Mouse (Mus musculus) C2C12 (cell line): ENCODE measurements around the gene Jdp2. TPM values are rescaled to one million over a fixed set of nuclear protein-coding genes. Genes with fewer than 3 reads are reported as not detected.

Experiments used
- H3K27me3 ChIP-seq: one replicate; pipeline ENCODE4 v1.6.1; 2011; ENCODE audit not compliant: control insufficient read depth, insufficient read depth, insufficient read length
- H3K36me3 ChIP-seq: one replicate; pipeline ENCODE4 v1.6.1; 2011; ENCODE audit not compliant: control insufficient read depth, insufficient read depth
- H3K4me3 ChIP-seq: one replicate; pipeline ENCODE4 v1.5.1; 2011; ENCODE audit warnings: mild to moderate bottlenecking, control low read depth; ENCODE audit not compliant: poor library complexity, insufficient read depth, severe bottlenecking
- H3K79me2 ChIP-seq: one replicate; pipeline ENCODE4 v1.6.1; 2011; ENCODE audit not compliant: control insufficient read depth, insufficient read depth
- H3K79me3 ChIP-seq: one replicate; pipeline ENCODE4 v1.6.1; 2011; ENCODE audit warnings: low read depth, control low read depth
- H3ac ChIP-seq: one replicate; pipeline ENCODE3; 2011; ENCODE audit warnings: low read depth; ENCODE audit not compliant: control insufficient read depth, insufficient read length
- CEBPB ChIP-seq: IDR thresholded peaks from one replicate; pipeline ENCODE4 v1.6.1; 2011; ENCODE audit warnings: low read depth, mild to moderate bottlenecking, control low read depth, moderate library complexity
- CTCF ChIP-seq: IDR thresholded peaks from one replicate; pipeline ENCODE4 v1.5.1; 2011; ENCODE audit not compliant: control insufficient read depth, insufficient read depth, insufficient read length
- FOSL1 ChIP-seq: IDR thresholded peaks from one replicate; pipeline ENCODE4 v1.8.0; 2011; ENCODE audit warnings: mild to moderate bottlenecking, low read length; ENCODE audit not compliant: poor library complexity, insufficient read depth, severe bottlenecking
- MAX ChIP-seq: IDR thresholded peaks from one replicate; pipeline ENCODE4 v1.6.1; 2011; ENCODE audit warnings: mild to moderate bottlenecking, control low read depth
- MYOD1 ChIP-seq: IDR thresholded peaks from one replicate; pipeline ENCODE4 v1.6.1; 2011; ENCODE audit warnings: low read depth; ENCODE audit not compliant: control insufficient read depth, insufficient read length
- MYOG ChIP-seq: IDR thresholded peaks from one replicate; pipeline ENCODE4 v1.6.1; 2011; ENCODE audit not compliant: control insufficient read depth, insufficient read length; ENCODE audit errors: extremely low read depth
- USF1 ChIP-seq: IDR thresholded peaks from one replicate; pipeline ENCODE4 v1.6.1; 2011; ENCODE audit warnings: low read depth, mild to moderate bottlenecking, control low read depth, moderate library complexity
- polyA plus RNA-seq: library from polyadenylated mRNA; unstranded; fragments of >200 nt; fragmentation: generic; extraction: Trizol; gene quantifications from one replicate; pipeline ENCODE4 v1.2.1, GENCODE M21; 2012; ENCODE audit warnings: missing spikeins

Jdp2 gene
- polyA plus RNA-seq, 1 experiment = 86.8 TPM

DNA sequence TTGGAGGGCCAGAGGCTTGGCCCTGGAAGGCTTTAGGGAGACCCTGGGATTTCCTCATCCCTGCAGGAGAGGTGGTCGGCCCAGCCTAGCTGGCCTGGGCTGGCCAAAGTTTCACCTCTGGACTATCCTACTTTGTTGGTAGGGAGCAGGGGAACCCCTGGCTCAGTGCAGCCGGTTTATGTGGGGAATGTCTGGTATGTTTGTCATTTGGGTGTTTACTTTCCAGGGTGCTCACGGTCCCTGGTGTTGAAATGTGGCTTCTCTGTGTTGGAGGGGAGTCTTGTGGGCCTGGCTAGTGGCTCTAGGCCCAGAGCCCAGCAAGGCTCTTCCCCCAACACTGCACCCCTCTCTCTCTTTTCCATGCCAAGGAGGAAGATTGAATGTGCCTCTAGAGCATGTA, 24.9 kb downstream of the Jdp2 start:
- Histone ChIP-seq H3K4me3 (no peak overlapping the region), H3K36me3 (peaks cover 93% of the 10 kb centered on the region), H3K27me3 (no peaks in the 10 kb centered on the region), H3ac (no peak overlapping the region), H3K79me3 (peaks cover 79% of the 10 kb centered on the region), H3K79me2 (peaks cover 100% of the 10 kb centered on the region)
- TF ChIP-seq MAX (no peak), USF1 (no peak), CEBPB (no peak), CTCF (no peak), FOSL1 (no peak), MYOD1 (no peak), MYOG (no peak)

DNA sequence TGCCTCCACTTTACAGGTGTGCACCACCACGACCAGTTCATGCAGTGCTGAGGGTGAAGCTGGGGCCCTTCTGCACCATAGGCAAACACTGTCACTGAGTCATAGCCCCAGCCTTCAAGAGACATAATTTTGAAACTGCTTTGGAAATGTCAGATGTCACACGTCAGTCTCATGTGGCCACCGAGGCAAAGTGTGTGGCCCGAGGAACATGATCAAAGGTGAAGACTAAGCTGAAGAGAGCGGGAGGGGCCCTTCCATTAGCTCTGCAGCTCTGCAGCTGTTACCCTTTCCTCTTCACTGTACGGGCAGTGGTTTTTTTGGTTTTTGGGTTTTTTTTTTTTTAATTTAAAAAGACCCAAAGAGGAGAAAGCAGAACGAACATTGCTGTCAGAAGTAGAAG, 25.8 kb downstream of the Jdp2 start:
- Histone ChIP-seq H3ac (no peak overlapping the region), H3K4me3 (no peak overlapping the region), H3K79me2 (peaks cover 99% of the 10 kb centered on the region), H3K27me3 (no peaks in the 10 kb centered on the region), H3K36me3 (peaks cover 85% of the 10 kb centered on the region), H3K79me3 (peaks cover 71% of the 10 kb centered on the region)
- TF ChIP-seq FOSL1 = no peak
- peak; percentile 20 for TF ChIP-seq MYOD1

GRCm38 (mm10) chr12:85625852-85626251, 27.0 kb downstream of the Jdp2 start:
- Histone ChIP-seq H3K4me3 (no peak overlapping the region), H3K36me3 (peaks cover 77% of the 10 kb centered on the region), H3K79me3 (peaks cover 61% of the 10 kb centered on the region), H3K27me3 (no peaks in the 10 kb centered on the region), H3ac (no peak overlapping the region), H3K79me2 (peaks cover 95% of the 10 kb centered on the region)
- TF ChIP-seq USF1 = no peak

DNA sequence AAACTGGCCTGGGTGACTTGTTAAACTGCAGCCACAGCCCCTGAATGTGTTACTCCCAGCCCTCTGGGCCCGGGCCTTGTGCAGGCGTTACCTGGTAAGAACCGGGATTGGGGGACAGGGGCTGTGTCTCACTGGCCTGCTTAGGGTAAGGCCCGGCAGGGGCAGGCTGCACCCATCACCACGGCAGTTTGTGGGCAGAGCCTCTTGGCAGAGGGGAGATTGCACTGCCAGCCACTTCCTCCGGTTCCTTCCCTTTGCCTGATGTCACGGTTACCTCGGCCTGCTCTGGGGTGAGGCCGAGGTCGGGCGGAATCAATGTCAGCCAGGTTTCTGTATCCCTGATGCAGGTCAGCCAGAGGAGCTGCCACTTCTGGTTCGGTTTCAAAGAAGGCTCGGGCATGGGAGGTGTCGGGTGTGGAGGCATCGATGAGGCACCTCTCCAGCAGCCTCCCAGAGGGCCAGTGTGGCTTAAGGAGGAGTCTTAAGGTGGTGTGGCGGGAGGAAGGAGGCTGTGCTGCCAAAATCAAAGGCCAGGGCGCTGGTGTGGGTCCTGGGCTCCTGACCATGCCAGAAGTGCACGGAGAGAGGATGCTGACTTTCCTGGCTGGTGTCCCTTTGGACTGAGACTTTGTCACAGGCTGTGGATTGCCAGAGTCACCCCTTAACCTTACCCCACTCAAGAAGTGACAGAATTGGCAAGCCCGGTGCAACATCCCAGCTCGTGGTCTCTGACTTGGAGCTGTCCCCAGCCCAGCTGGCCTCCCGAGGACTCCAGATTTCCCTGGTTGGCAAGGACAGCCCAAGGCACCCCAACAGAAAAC, 31.0 kb downstream of the Jdp2 start:
- no peak overlapping the region for H3ac ChIP-seq
- TF ChIP-seq MAX (no peak), CTCF (no peak), MYOD1 (no peak), FOSL1 (no peak)
- peaks cover 66% of the 10 kb centered on the region for H3K79me2 ChIP-seq
- peaks cover 27% of the 10 kb centered on the region for H3K79me3 ChIP-seq
- H3K4me3 ChIP-seq = no peak overlapping the region
- H3K27me3 ChIP-seq = no peaks in the 10 kb centered on the region
- H3K36me3 ChIP-seq = peaks cover 75% of the 10 kb centered on the region

GRCm38 (mm10) chr12:85631196-85631595, 32.4 kb downstream of the Jdp2 start:
- H3K79me3 ChIP-seq = peaks cover 21% of the 10 kb centered on the region
- peaks cover 66% of the 10 kb centered on the region for H3K36me3 ChIP-seq
- TF ChIP-seq CTCF = no peak
- TF ChIP-seq MYOD1 = no peak
- no peak for TF ChIP-seq FOSL1
- no peaks in the 10 kb centered on the region for H3K27me3 ChIP-seq
- H3K79me2 ChIP-seq = peaks cover 53% of the 10 kb centered on the region
- no peak overlapping the region for H3ac ChIP-seq
- no peak overlapping the region for H3K4me3 ChIP-seq

DNA sequence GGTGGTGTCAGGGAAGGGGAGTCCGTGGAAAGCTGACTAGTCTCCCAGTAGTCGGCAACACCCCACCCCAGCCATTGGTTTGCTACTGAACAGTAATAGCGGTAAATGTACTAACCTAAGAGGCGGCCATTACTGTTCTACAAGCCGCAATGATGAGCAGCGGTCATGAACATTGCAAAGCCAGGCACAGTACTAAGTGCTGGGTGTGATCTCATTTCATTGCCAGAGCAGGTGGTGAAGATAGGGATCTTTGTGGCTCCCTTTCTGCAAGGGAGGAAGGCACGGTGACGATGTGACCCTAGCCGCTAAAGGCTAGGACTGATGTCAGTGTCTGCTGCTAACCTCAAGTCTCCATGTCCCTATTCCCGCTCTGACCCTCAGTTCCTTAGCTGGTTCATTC, 33.5 kb downstream of the Jdp2 start:
- no peaks in the 10 kb centered on the region for H3K27me3 ChIP-seq
- H3K79me3 ChIP-seq = peaks cover 9% of the 10 kb centered on the region
- H3K36me3 ChIP-seq = peaks cover 59% of the 10 kb centered on the region
- H3K4me3 ChIP-seq = no peak overlapping the region
- H3ac ChIP-seq = no peak overlapping the region
- no peak for TF ChIP-seq FOSL1
- TF ChIP-seq CTCF = no peak
- TF ChIP-seq USF1 = no peak
- TF ChIP-seq MYOG = no peak
- no peak for TF ChIP-seq MAX
- no peak for TF ChIP-seq MYOD1
- no peak for TF ChIP-seq CEBPB
- H3K79me2 ChIP-seq = peaks cover 42% of the 10 kb centered on the region
